Mouse (Mus musculus): ENCODE measurements at regions not wholly inside any gene's neighbourhood (a gene's known extent, or its start where the extent isn't known, plus 50 kb on each side); places are given as distances from the start of the nearest gene placed in this dataset.

DNA sequence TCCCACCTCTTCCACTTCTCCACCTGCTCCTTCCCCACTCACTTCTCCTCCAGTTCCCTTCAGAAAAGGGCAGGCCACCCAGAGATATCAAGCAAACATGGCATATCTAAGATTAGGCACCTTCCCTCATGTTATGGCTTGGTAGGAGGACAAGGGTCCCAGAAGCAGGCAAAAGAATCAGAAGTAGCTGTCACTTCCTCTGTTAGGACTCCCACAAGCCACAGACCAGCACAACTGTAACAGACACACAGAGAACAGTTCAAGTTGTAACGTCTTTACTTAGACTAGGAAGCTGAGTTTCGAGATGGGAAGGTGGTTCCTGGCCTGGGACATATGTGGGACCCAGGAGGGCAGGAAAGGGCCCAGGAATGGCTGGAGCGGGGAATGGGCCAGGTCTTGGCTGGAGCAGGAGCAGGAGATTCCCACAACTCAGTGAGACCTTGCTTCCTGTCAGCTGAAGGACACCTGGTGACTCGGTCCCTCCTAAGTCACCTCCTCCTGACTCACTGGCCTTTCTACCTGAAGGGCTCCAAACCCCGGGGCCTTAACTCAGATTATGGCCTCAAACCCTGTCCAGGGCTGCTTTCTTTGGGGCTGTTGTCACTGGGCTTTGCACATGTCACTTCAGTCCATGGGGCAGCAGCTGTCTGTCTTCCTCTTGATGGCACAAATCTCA, 304.2 kb downstream of the 4933412E24Rik start:
- no peak for TF ChIP-seq CTCF (IDR thresholded peaks at IDR 0.05; ENCODE audit: low read depth, low read length)
- TF ChIP-seq POLR2A (IDR thresholded peaks at IDR 0.05; ENCODE audit: insufficient read depth, low read length): no peak
- TF ChIP-seq EP300 (IDR thresholded peaks at IDR 0.05; ENCODE audit: insufficient read depth, low read depth, low read length): no peak

Measured in ES-Bruce4 (cell line).